Mouse (Mus musculus) liver, postnatal 0 days (tissue): ENCODE data around the gene Eif3l. TPM values are rescaled to one million over a fixed set of nuclear protein-coding genes. Genes with fewer than 3 reads are reported as not detected.

ENCODE experiments used
- ATAC-seq: fragments of 200-750 bp; cut with Nextera tagmentation; 2 replicates; pipeline ENCODE4 v1.8.0; 2017; ENCODE audit warnings: mild to moderate bottlenecking, moderate library complexity
- DNase-seq: peaks from one replicate; pipeline ENCODE4 v3.0.0-alpha.2; 2016
- H3K27ac ChIP-seq: fragments of 300-500 bp; sonication (generic); 2 replicates; pipeline ENCODE4 v1.5.1; 2014; ENCODE audit warnings: antibody characterized with exemption, moderate library complexity, mild to moderate bottlenecking, low read depth
- H3K27me3 ChIP-seq: fragments of 300-500 bp; sonication (generic); 2 replicates; pipeline ENCODE4 v1.6.1; 2014; ENCODE audit warnings: low read length, control low read depth, mixed read lengths; ENCODE audit not compliant: insufficient read depth
- H3K36me3 ChIP-seq: fragments of 300-500 bp; sonication (generic); replicated peaks from 2 replicates; pipeline ENCODE4 v1.6.1; 2014; ENCODE audit warnings: mild to moderate bottlenecking, control low read depth, low read length, moderate library complexity, mixed read lengths; ENCODE audit not compliant: insufficient read depth
- H3K4me1 ChIP-seq: fragments of 300-500 bp; sonication (generic); 2 replicates; pipeline ENCODE4 v1.6.1; 2014; ENCODE audit warnings: antibody characterized with exemption, mild to moderate bottlenecking, control low read depth; ENCODE audit not compliant: insufficient read depth
- H3K4me2 ChIP-seq: fragments of 300-500 bp; sonication (generic); 2 replicates; pipeline ENCODE4 v1.6.1; 2014; ENCODE audit warnings: low read depth, mild to moderate bottlenecking, low read length, moderate library complexity, mixed read lengths
- H3K4me3 ChIP-seq: fragments of 300-500 bp; sonication (generic); 2 replicates; pipeline ENCODE4 v1.5.1; 2014; ENCODE audit warnings: low read depth, low read length
- H3K9ac ChIP-seq: fragments of 300-500 bp; sonication (generic); replicated peaks from 2 replicates; pipeline ENCODE4 v1.6.1; 2014; ENCODE audit warnings: mild to moderate bottlenecking, moderate library complexity
- H3K9me3 ChIP-seq: fragments of 300-500 bp; sonication (generic); 2 replicates; pipeline ENCODE4 v1.6.1; 2016; ENCODE audit warnings: mild to moderate bottlenecking, control low read depth, low read length, mixed read lengths
- CTCF ChIP-seq: sonication (generic); IDR thresholded peaks from 2 replicates; pipeline ENCODE4 v1.5.1; 2016; ENCODE audit warnings: antibody characterized with exemption, low read depth
- EP300 ChIP-seq: IDR thresholded peaks from 2 replicates; pipeline ENCODE4 v1.6.1; 2016; ENCODE audit warnings: antibody characterized with exemption, low read depth, mild to moderate bottlenecking
- WGBS: fragments of 180-500 bp; shearing (Covaris S2); extraction: QIAGEN DNeasy Blood & Tissue Kit; methylation state at CpG from one replicate; pipeline ENCODE4 v1.1.7; 2014; ENCODE audit not compliant: insufficient replicate concordance; 5-methylcytosine and 5-hydroxymethylcytosine counted together
- polyA plus RNA-seq: library from polyadenylated mRNA; unstranded; fragments of >200 nt; fragmentation: Nextera tagmentation; extraction: Ambion mirVana; gene quantifications from 2 replicates; pipeline ENCODE4 v1.2.1, GENCODE M21; 2015

Gene Eif3l
- polyA plus RNA-seq, 1 experiment from 2014 or later: 76.4 TPM

GRCm38 (mm10) chr15:79140866-79141565 lies 66.0 kb downstream of the Eif3l start, which contains the start of the genes Polr2f and 1700088E04Rik:
Polr2f (plus strand) TSS chr15:79141009.
1700088E04Rik (minus strand) TSS chr15:79141253.
- H3K4me2 ChIP-seq: peak within 1 kb of the TSS; percentile 91
- under 1% methylated on average over 57 of the region's 57 CpGs for WGBS
- H3K9ac ChIP-seq: peak within 1 kb of the TSS; percentile 86
- no peaks in the 10 kb centered on the region for H3K9me3 ChIP-seq
- peak; percentile 94 for ATAC-seq
- peaks cover 16% of the 10 kb centered on the region for H3K4me1 ChIP-seq
- TF ChIP-seq EP300 (no peak), CTCF (no peak)
- H3K27me3 ChIP-seq: no peaks in the 10 kb centered on the region
- peak within 1 kb of the TSS; percentile 55 for H3K27ac ChIP-seq
- DNase-seq: peak; percentile 97
- H3K36me3 ChIP-seq: peaks cover 18% of the 10 kb centered on the region
- H3K4me3 ChIP-seq: peak within 1 kb of the TSS; percentile 80

GRCm38 (mm10) chr15:79141566-79141917 lies 66.6 kb downstream of the Eif3l start:
- H3K36me3 ChIP-seq: peaks cover 22% of the 10 kb centered on the region
- DNase-seq (no peak), ATAC-seq (peak; percentile 59)
- peak overlapping the region; percentile 55 for H3K27ac ChIP-seq
- peak overlapping the region; percentile 80 for H3K4me3 ChIP-seq
- peak overlapping the region; percentile 91 for H3K4me2 ChIP-seq
- TF ChIP-seq CTCF (no peak), EP300 (no peak)
- H3K27me3 ChIP-seq: no peaks in the 10 kb centered on the region
- peaks cover 16% of the 10 kb centered on the region for H3K4me1 ChIP-seq
- WGBS: 0% methylated on average over 7 of the region's 7 CpGs
- peak overlapping the region; percentile 86 for H3K9ac ChIP-seq
- no peaks in the 10 kb centered on the region for H3K9me3 ChIP-seq

DNA sequence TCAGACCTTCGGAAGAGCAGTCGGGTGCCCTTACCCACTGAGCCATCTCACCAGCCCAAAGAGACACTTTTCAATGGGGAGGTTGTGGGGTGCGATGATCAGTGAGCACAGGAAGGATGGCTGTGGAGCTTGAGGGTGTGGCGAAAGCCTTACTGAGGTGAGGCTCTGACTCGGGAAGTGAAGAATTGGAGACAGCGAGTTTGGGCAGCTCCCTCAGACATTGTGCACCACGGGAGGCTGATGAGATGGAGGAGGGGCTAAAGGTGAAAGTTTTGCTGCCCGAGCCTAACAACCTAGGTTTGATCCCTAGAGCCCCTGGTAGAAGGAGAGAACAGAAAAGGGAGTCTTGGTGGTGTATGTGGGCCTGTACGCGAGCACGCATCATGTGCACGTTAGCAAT lies 68.3 kb downstream of the Eif3l start:
- Histone ChIP-seq H3K36me3 (peaks cover 37% of the 10 kb centered on the region), H3K9me3 (no peaks in the 10 kb centered on the region), H3K4me1 (peaks cover 16% of the 10 kb centered on the region), H3K4me2 (no peak overlapping the region), H3K27me3 (no peaks in the 10 kb centered on the region), H3K27ac (no peak overlapping the region), H3K4me3 (no peak overlapping the region), H3K9ac (no peak overlapping the region)
- 81% methylated on average over 12 of the region's 12 CpGs for WGBS
- DNase-seq: no peak
- no peak for ATAC-seq
- no peak for TF ChIP-seq CTCF

Other genes with a start within 250 kb of the Eif3l start
- gene Cdc42ep1, start 232.6 kb upstream of the Eif3l start, polyA plus RNA-seq: 12.6 and 19.8 TPM in 2 replicates
- 3.4 TPM in 2 replicates for gene Lgals2, start 219.7 kb upstream of the Eif3l start, polyA plus RNA-seq
- gene Gga1, start 198.0 kb upstream of the Eif3l start, polyA plus RNA-seq: 12.9 and 14.8 TPM in 2 replicates
- 0.07 TPM in 1 of 2 replicates, not detected in the other for gene Gm49510, start 175.5 kb upstream of the Eif3l start, polyA plus RNA-seq
- gene Sh3bp1, start 175.4 kb upstream of the Eif3l start, polyA plus RNA-seq: 7.4 and 8.2 TPM in 2 replicates
- 1.9 and 2.1 TPM in 2 replicates for gene Pdxp, start 161.3 kb upstream of the Eif3l start, polyA plus RNA-seq
- 93.4 and 102 TPM in 2 replicates for gene Lgals1, start 148.5 kb upstream of the Eif3l start, polyA plus RNA-seq
- 20.3 and 21.5 TPM in 2 replicates for gene Nol12, start 140.2 kb upstream of the Eif3l start, polyA plus RNA-seq
- gene Triobp, start 127.5 kb upstream of the Eif3l start, polyA plus RNA-seq: 11.9 and 12.7 TPM in 2 replicates
- gene H1f0, start 46.7 kb upstream of the Eif3l start, polyA plus RNA-seq: 125 and 140 TPM in 2 replicates
- 0.08 and 0.16 TPM in 2 replicates for gene Galr3, start 33.3 kb upstream of the Eif3l start, polyA plus RNA-seq
- gene Ankrd54, start 12.3 kb upstream of the Eif3l start, polyA plus RNA-seq: 21.3 and 22.5 TPM in 2 replicates
- 0.92 and 1.3 TPM in 2 replicates for gene Micall1, start 33.7 kb downstream of the Eif3l start, polyA plus RNA-seq
- 129 and 130 TPM in 2 replicates for gene Polr2f, start 65.8 kb downstream of the Eif3l start, polyA plus RNA-seq
- 0.72 and 1.2 TPM in 2 replicates for gene 1700088E04Rik, start 66.1 kb downstream of the Eif3l start, polyA plus RNA-seq
- 0.07 and 0.08 TPM in 2 replicates for gene Sox10, start 90.1 kb downstream of the Eif3l start, polyA plus RNA-seq
- gene Pick1, start 154.0 kb downstream of the Eif3l start, polyA plus RNA-seq: 11.5 and 12.2 TPM in 2 replicates
- gene Gm49486, start 154.2 kb downstream of the Eif3l start, polyA plus RNA-seq: 0.08 TPM in 2 replicates
- gene Slc16a8, start 179.6 kb downstream of the Eif3l start, polyA plus RNA-seq: not detected in 2 replicates
- 1.2 and 2.1 TPM in 2 replicates for gene Baiap2l2, start 210.4 kb downstream of the Eif3l start, polyA plus RNA-seq